In the genomic region with DNA sequence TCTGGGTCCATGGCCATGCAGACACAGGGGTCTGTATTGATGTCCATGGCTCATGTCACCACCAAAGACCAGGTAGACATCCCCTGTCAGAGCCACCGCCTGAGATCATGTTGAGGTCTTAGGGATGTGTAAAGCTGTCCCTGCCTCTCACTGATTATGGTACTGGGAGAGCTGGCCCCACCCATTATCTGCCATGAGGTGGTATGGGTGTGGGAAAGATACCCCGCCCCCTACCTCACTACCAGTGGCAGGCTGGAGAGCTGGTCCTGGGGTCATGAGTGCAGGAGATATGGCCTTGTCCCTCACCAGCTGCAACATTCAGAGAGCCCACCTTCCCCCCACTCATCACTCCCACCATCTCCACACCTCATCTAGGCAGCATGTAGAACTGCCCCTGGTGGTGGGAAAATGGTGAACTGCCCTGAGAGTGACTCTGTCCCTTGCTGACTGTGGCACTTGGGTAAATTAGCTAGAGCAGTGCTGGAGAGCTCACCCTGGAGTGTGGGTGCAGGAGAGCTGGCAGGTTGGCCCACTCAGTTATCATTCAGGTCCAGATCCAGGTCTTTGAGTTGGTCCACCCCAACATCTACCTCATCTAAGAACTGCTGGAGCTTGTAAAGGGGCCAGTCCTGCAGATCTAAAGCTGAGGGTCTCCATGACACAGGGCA, we compare ENCODE assay signal across 23 mouse cellular contexts. TPM values are rescaled to one million over a fixed set of nuclear protein-coding genes. Genes with fewer than 3 reads are reported as not detected.
DNase-seq lines count a peak whose midpoint lies in the region; ATAC-seq and TF ChIP-seq lines count a peak whose summit lies in the region.
"Had no signal": no experiment of that assay in that cellular context is flagged by ENCODE, and none has a peak within 500 bp of the region (broad histone marks: within the 10 kb centered on the region; RNA-seq: fewer than 3 reads in every experiment).

No protein-coding gene starts in this region.

- no peaks in the 10 kb centered on the region for H3K36me3 ChIP-seq in liver, embryonic 14.5 days (replicated peaks; ENCODE audit: control insufficient read depth, insufficient read depth, low read depth)
- H3K36me3 ChIP-seq: hindbrain, embryonic 13.5 days; limb, embryonic 13.5 days; lung, embryonic 15.5 days; neural tube, embryonic 15.5 days had no signal

- H3K4me3 ChIP-seq in liver, embryonic 14.5 days (ENCODE audit: insufficient read depth in 1 of 2, low read depth in 2 of 2, low read length in 2 of 2): no peak overlapping the region
- H3K4me3 ChIP-seq: erythroblast, embryonic 14.5 days; heart, adult 2 months; hindbrain, embryonic 13.5 days; limb, embryonic 13.5 days; lung, embryonic 15.5 days; neural tube, embryonic 15.5 days had no signal

- peak overlapping the region; percentile 3; the same call in 1 of the 2 replicates for H3K4me2 ChIP-seq in liver, embryonic 14.5 days (ENCODE audit: low read depth)
- H3K4me2 ChIP-seq: hindbrain, embryonic 13.5 days; limb, embryonic 13.5 days; lung, embryonic 15.5 days; neural tube, embryonic 15.5 days had no signal

- TF ChIP-seq EP300 in liver, embryonic 14.5 days (IDR thresholded peaks at IDR 0.05; ENCODE audit: low read depth): peak; percentile 29; the same call in 1 of the 2 replicates

- DNase-seq in heart, adult 11 months: peak; percentile 86
- DNase-seq in heart, postnatal 25 days (ENCODE audit: low spot score): no peak
- peak; percentile 5 for DNase-seq in spleen, adult 12 weeks (ENCODE audit: low spot score)
- DNase-seq in spleen, adult 18-20 months: no peak
- peak; percentile 38 to 43 (median 41) for DNase-seq in liver, embryonic 14.5 days (ENCODE audit: low read depth in 3 of 3, low spot score in 3 of 3)
- DNase-seq: adrenal gland, postnatal 25 days; cerebellum, adult 11-12 months; cerebellum, postnatal 25 days; gastrocnemius, postnatal 14 days; heart, adult 2 months; layer of hippocampus, postnatal 36 days; right cerebral cortex, postnatal 25 days had no signal

- 20% methylated on average over 2 of the region's 2 CpGs for WGBS in liver, embryonic 14.5 days (ENCODE audit: insufficient replicate concordance)

- peaks cover 17 to 18% of the 10 kb centered on the region in 2 experiments for H3K4me1 ChIP-seq in liver, embryonic 14.5 days (replicated peaks; ENCODE audit: control insufficient read depth in 2 of 2, insufficient read depth in 2 of 2, low read length in 1 of 2)
- H3K4me1 ChIP-seq: hindbrain, embryonic 13.5 days; limb, embryonic 13.5 days; lung, embryonic 15.5 days; neural tube, embryonic 15.5 days had no signal

- no peak overlapping the region for H3K9ac ChIP-seq in liver, embryonic 14.5 days (replicated peaks)
- H3K9ac ChIP-seq: hindbrain, embryonic 13.5 days; limb, embryonic 13.5 days; lung, embryonic 15.5 days; neural tube, embryonic 15.5 days had no signal

- no peaks in the 10 kb centered on the region for H3K9me3 ChIP-seq in liver, embryonic 14.5 days (ENCODE audit: control insufficient read depth, low read length)
- H3K9me3 ChIP-seq: hindbrain, embryonic 13.5 days; limb, embryonic 13.5 days; lung, embryonic 15.5 days; neural tube, embryonic 15.5 days had no signal

- H3K27me3 ChIP-seq in liver, embryonic 14.5 days (ENCODE audit: control insufficient read depth, insufficient read depth, low read length): no peaks in the 10 kb centered on the region
- H3K27me3 ChIP-seq: hindbrain, embryonic 13.5 days; limb, embryonic 13.5 days; lung, embryonic 15.5 days; neural tube, embryonic 15.5 days had no signal

- H3K27ac ChIP-seq in liver, embryonic 14.5 days: no peak overlapping the region
- H3K27ac ChIP-seq: heart, adult 2 months; hindbrain, embryonic 13.5 days; limb, embryonic 13.5 days; lung, embryonic 15.5 days; neural tube, embryonic 15.5 days had no signal

- peak; percentile 40; the same call in 1 of the 2 replicates for TF ChIP-seq CTCF in liver, embryonic 14.5 days (IDR thresholded peaks at IDR 0.05; ENCODE audit: low read depth)

- ATAC-seq in liver, embryonic 14.5 days (ENCODE audit: insufficient read depth): peak; percentile 96
- ATAC-seq in frontal cortex, adult (ENCODE audit: low TSS enrichment): no peak
- no peak; the same call in 1 of the 2 replicates for ATAC-seq in megakaryocyte, adult 5-6 weeks (ENCODE audit: poor library complexity, severe bottlenecking)
- ATAC-seq: CD4-positive, CD25-positive, alpha-beta regulatory T cell, adult 4 months; forebrain, embryonic 14.5 days; inflammation-experienced regulatory T-cells, adult 6 months; midbrain, embryonic 16.5 days had no signal

- intact Hi-C loops in heart, postnatal 25 days (cut with DNase I): no loop called here

RNA-seq across cellular contexts. Expression of gene Spa17, which starts 12.8 kb away (rescaled TPM):
- total RNA-seq in heart, postnatal 25 days (2021): 1 to 10 TPM; 1.3 to 2.7 TPM
- 0.56 and 1.3 TPM in 2 replicates for polyA plus RNA-seq in liver, embryonic 14.5 days (2012; rRNA removed)
- 2.6 and 2.7 TPM in 2 replicates for polyA plus RNA-seq in liver, embryonic 14.5 days (2014; fragmentation: Nextera tagmentation; extraction: Ambion mirVana)
- total RNA-seq in megakaryocyte, adult 5-6 weeks (2015): 2.3 and 2.7 TPM in 2 replicates
- total RNA-seq in megakaryocyte, adult 5-6 weeks (2017): 3.6 TPM in 1 of 2 replicates, not detected in the other

RNA-seq across cellular contexts. Expression of gene Siae, which starts 45.2 kb away (rescaled TPM):
- total RNA-seq in heart, postnatal 25 days (2021): 1 to 10 TPM; 8.4 to 8.7 TPM
- polyA plus RNA-seq in liver, embryonic 14.5 days (2012; rRNA removed): 2.2 TPM in 2 replicates
- 5.7 and 6.0 TPM in 2 replicates for polyA plus RNA-seq in liver, embryonic 14.5 days (2014; fragmentation: Nextera tagmentation; extraction: Ambion mirVana)
- 10.2 and 10.9 TPM in 2 replicates for total RNA-seq in megakaryocyte, adult 5-6 weeks (2015)
- 9.1 and 9.8 TPM in 2 replicates for total RNA-seq in megakaryocyte, adult 5-6 weeks (2017)
- polyA plus RNA-seq: erythroblast, embryonic 14.5 days had no signal

RNA-seq across cellular contexts. Expression of gene Nrgn, which starts 48.0 kb away (rescaled TPM):
- total RNA-seq in heart, postnatal 25 days (2021): 1 to 10 TPM; 3.2 to 6.7 TPM
- 5.4 and 7.1 TPM in 2 replicates for polyA plus RNA-seq in liver, embryonic 14.5 days (2012; rRNA removed)
- 5.4 and 7.6 TPM in 2 replicates for polyA plus RNA-seq in liver, embryonic 14.5 days (2014; fragmentation: Nextera tagmentation; extraction: Ambion mirVana)
- total RNA-seq in megakaryocyte, adult 5-6 weeks (2015): 0.25 and 1.4 TPM in 2 replicates
- total RNA-seq in megakaryocyte, adult 5-6 weeks (2017): not detected in 2 replicates

RNA-seq across cellular contexts. Expression of gene Tbrg1, which starts 56.4 kb away (rescaled TPM):
- total RNA-seq in heart, postnatal 25 days (2021): 10 to 100 TPM; 33.3 to 35.5 TPM
- polyA plus RNA-seq in liver, embryonic 14.5 days (2012; rRNA removed): 15.7 and 23.1 TPM in 2 replicates
- polyA plus RNA-seq in liver, embryonic 14.5 days (2014; fragmentation: Nextera tagmentation; extraction: Ambion mirVana): 47.0 and 54.5 TPM in 2 replicates
- 10.7 and 14.9 TPM in 2 replicates for total RNA-seq in megakaryocyte, adult 5-6 weeks (2015)
- 12.8 and 18.6 TPM in 2 replicates for total RNA-seq in megakaryocyte, adult 5-6 weeks (2017)

Comparison
In these comparisons a context has a peak if more than half of its experiments do, and no peak if none do; other contexts are left out.
1. DNase-seq: peak in heart, adult 11 months (single experiment), spleen, adult 12 weeks (single experiment) and liver, embryonic 14.5 days (3 of 3); none in heart, postnatal 25 days (single experiment) and spleen, adult 18-20 months (0 of 2).